Mouse (Mus musculus): Measurements from ENCODE around the gene Dennd6b. TPM values are rescaled to one million over a fixed set of nuclear protein-coding genes. Genes with fewer than 3 reads are reported as not detected.

Dennd6b gene
- total RNA-seq, 2 experiments from 2014 or later = 8.7 to 10.3 TPM

DNA sequence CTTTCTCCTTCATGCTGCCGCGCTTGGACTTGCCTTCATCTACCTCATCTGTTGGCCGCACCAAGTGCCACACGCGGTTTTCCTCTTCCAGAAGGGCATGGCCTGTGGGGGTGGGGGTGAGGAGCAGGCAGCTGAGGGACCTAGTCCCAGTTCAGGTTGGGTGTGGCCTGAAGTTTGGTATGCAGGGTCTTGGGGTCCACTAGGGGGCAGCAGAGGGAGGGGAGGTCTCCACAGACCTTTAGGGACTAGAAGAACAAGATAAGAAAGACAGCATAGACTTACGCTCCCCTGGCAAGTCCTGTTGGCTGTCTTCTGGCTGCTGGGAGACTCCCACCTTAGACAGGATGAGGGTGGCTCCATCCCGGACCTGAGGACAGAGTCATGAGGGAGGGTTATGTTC is 38.3 kb downstream of the Dennd6b start:
- peak; percentile 77 for DNase-seq

DNA sequence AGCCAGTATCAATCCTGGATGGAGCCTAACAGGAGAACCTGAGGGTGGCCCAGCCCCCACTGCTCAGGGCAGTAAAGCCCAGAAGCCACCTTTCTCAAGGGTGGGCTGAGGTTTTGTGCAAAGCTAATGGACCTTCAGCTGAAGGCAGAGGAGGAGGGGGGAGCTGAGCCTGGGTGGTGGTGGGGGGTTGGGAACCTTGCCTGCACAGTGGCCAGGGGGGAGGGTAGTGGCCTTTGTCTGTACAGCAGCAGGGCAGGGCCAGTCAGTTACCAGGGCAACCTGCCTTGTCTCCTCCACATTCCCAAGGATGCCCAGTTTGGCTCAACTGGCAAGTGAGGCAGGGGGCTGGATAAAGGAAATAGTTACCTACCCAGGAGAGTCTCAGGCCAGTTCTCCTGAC is 44.0 kb downstream of the Dennd6b start:
- DNase-seq = no peak

DNA sequence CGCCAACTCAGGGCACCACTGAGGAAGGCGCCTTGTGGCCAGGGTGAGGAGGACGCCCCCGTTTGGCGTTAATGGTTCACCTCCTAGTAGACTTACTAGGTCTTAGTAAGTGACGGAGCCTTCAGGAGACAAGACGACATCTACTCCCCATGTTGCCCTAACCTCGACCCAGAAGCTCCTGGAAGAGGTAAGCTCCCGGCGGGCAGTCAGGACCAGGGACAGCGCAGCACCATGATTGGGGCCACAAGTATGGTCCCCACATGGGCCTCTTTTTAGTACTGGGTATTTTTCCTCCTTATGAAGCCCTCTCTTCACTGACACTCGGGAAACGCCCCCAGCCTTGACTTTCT is 46.3 kb downstream of the Dennd6b start:
- peak; percentile 57 for DNase-seq

DNA sequence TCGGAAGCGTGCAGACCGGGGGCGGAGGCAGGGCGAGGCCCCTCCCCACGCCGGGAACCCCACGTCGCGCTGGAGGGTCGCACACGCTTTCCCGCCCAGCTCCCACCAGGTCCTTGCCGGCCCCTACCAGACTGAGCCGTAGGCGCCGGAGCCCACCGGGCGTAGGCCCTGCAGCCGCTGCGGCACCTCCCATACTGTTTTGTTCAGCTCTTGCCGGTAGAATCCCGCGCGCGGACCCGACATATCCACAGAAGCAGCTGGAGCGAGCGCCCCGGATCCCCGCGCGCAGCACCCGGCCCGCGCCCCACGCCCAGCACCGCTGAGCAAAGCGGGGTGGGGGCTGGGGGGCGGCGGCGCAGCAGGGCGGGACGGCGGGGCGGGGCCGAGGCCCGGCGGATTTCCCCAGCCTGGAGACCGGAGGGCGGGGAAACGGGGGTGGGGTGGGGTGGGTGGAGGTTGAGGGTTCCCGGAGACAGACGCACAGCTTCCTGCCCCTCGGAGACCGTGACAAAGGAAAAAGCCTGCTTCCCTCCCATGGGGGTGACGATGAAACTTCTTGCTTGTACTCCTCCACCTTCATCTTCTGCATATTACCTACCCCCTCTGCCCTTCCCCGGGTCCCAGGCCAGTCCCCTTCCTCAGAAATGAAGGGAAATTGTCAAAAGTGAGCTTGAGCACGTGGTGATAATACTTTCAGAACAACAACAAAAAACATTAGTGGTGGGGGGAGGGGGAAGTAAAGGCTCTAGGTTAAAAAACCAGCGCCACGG is 46.8 kb downstream of the Dennd6b start, which contains the start of gene Mapk11:
Gene Mapk11, minus strand, starts transcription at position 358 of the 770 bp plus-strand sequence.
- DNase-seq = peak; percentile 46

DNA sequence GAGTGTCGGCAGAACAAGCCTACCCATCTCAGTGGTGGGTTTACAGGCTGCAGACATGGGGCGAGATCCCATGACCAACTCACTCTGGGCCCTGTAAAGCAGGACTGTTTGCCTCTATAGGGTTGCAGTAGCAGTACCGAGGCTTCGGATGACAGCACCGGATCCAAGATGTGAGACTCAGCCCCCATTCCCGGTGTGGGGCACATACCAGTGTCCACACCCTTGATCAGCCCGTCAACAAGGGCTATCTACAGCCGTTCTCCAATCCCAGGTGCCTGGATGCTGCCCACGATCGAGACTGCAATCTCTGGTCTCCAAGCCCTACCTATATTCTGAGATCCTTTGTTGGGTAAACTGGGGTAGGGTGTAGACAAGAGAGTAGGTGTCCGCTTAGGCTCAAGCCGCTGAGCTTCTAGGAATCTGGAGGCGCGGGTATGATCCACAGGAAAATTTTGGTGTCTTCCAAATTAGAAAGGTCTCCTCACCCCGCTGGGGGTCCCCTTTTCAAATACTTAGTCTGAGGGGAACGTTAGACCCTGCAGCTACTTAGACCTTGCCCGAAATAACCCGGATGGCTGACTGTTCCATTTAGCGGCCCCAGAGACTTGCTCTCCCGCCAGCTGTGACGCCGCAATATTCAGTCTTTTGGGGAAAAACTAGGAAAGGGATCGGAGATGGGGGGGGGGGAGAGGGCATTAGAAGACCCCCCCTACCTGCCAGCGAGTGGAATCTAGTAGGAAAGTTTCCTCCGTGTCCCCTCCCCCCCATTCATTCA is 47.6 kb downstream of the Dennd6b start:
- DNase-seq = no peak

DNA sequence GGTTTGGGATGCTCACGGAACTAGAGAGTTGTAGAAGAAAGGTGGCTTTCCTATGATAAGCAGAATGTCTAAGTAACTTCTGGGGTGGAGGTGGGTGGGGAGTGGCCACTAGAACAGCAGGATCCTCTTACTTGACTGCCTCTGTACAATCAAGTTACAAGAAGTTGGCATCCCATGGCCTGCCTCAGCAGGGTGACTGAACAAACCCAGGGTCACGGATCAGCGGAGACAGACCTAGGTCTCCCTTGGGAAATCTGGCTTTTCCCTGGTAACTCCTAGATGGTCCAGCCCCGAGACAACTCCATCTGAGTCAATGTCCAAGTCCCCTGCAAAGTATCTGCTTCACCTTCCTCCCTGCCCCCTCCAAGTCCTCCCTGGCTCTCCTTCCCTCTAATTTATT is 48.4 kb downstream of the Dennd6b start:
- DNase-seq = no peak

DNA sequence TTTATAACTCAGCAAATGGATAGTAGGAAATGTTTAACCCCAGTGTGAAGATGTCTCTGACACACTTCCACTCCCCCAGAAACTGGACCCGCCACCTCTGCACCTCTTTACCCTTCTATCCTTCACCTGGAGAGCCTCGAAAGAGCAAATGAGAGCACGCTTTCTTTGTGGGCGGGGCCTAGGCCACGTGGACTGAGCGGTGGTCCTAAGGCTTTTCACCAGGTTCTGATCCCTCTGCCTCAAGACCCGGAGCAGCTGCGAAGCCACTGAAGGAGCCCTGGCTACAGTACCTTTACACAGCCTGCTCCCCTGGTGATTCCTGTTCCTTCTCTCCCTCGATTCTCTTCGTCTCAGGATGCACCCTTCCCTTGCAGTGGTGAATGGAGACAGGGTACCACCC is 48.8 kb downstream of the Dennd6b start:
- DNase-seq = no peak

DNA sequence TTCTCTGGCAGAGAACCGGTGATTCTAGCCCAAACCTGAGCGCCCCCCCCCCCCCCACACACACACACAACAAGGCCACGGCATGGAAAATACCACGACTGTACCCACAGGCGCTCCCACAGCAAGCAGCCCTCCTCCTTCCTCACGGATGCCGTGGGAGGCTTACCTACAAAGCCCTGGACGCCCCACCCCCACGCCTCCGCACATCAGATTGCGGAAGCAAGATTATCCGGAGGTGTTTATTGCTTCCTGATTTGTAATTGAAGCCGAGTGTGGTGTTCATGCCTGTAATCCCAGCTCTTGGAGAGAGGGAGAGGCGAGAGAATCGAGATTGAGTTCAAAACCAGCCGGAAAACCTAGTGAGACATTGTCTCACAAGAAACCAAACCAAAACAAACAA is 49.3 kb downstream of the Dennd6b start:
- no peak for DNase-seq

DNA sequence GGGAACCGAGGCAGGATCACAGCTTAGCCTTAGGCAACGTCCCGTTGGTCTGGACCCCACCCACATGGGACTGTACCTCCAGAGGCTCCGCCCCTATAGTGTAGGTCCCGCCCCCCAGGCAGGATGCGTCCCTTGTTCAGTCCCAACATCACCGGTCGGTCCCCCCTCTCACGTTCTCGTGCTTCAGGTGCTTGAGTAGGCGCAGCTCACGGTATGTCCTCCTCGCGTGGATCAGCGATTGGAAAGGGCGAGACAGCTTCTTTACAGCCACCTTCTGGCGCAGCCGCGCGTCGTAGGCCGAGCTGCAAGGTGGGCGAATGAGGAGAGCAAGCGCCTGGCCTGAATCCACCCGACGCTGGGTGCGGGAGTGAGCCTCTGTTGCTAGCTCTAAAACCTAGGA is 49.8 kb downstream of the Dennd6b start:
- DNase-seq = peak; percentile 46

DNA sequence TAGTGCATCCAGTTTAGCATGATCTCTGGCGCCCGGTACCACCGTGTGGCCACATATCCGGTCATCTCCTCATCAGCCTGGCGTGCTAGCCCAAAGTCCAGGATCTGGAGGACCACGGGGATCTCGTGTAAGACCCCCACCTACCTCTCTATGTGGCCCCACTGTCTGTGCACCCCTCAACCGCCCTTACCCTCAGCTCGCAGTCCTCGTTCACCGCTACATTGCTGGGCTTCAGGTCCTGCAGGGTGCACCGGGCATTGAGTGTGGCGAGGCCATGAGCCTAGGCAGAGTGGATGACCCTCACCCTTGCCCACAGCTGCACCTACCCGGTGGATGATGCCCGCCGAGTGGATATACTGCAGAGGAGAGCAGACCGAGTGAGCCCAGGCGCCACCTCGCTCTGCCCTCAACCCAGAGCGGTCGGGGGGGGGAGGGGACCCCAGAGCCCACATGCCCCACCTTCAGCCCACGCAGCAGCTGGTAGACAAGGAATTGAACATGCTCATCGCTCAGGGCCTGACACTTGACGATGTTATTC is 50.4 kb downstream of the Dennd6b start:
- DNase-seq = no peak

DNA sequence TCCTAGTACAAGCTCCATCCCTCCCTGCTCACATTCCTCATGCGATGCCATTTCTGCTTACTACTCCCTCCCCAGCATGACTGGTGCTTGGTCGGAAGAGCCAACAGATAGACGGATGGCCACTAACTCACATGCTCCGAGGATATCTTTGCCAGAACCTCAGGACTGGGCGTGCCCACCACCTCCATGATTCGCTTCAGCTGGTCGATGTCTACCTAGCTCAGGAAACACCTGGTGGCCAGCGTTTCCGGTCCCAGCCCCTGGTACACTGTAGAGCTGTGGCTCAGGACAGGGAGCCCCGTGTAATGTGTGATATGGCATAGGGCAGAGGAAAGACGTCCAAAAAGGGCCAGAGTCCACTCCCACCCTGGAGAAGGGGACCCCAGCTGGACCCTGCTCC is 51.3 kb downstream of the Dennd6b start:
- no peak for DNase-seq

DNA sequence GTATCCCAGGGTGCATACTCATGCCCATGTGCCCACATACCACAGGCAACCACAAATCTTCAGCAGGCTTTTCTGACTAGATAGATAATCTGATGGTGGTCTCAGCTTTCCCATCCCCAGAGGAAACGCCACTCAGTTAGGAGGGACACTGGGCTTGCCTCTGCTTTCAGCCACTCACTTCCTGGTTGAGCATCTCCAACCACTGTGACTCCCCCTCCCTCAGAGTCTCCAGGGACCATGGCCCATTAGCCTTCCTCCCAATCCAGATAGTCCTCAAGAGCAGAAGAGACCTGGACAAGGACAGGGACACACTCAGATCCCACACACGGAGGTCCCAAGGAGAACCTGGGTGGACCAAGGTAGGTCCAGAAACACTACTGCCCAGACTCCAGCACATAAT is 53.2 kb downstream of the Dennd6b start:
- no peak for DNase-seq

DNA sequence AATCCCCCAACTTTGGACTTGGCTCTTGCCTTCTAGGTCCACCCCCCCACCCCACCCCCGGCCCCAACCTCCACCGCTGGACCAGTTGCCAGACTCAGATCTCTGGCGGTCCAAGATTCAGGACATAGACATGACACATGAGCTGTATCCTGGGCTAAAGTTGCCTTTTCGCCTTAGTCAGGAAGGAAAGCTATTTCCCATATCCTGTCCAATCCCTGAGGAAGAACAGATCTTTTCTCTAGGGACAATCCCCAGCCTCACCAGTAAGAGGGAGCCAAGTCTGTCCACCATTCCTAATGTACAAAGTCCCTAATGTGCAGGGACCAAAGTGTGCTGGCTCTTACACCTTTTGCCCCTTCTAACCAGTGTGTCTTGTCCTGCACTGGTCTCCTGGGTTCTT is 54.4 kb downstream of the Dennd6b start:
- no peak for DNase-seq

DNA sequence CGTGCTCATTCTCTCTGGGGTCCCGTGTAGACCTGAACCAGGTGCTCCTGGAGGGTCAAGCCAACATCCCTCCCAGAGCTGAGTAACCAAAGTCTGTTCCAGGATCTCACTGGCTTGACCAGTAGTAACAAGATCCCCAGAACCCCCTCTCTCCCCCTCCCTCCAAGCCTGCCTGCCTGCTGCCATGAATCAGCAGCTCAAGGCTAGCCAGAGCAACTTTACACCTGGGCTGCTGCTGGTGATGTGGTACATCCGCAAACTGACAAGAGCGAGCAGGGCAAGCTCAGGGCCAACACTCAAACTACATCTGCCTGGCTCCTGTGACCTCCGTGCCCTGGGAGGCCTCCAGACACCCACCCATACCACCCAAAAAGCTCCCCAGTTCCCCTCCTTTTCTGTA is 54.9 kb downstream of the Dennd6b start:
- no peak for DNase-seq

DNA sequence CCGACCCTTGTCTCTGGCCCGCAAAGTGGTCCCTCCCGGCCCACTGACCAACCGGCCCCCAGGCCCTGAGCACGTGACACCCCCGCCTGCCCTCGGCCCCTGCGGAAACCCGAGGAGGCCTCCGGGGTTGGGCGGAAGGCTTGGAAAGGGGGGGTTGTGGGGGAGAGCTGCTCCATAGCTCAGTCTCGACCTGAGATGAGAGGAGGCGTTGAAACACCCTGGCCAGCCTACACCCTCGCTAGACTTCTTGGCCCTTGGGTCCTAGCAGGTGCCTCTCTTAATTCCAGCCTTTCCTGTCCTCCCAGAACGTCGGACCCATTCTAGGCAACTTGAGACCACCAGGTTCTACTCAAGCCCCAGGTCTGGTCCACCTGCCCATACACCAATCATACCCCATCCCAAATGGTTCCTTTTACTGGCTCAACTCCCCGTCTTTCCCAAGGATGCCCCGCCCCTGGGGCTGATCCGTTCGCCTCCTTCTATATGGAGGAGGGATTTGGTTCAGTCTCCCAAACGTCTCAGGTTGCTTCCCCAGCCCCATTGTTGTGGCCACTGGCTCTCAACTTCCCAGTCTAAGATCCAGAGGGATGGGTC is 55.5 kb downstream of the Dennd6b start, which contains the start of gene Mapk12:
Gene Mapk12, minus strand, starts transcription at position 45 of the 594 bp plus-strand sequence.
- DNase-seq = peak; percentile 74

DNA sequence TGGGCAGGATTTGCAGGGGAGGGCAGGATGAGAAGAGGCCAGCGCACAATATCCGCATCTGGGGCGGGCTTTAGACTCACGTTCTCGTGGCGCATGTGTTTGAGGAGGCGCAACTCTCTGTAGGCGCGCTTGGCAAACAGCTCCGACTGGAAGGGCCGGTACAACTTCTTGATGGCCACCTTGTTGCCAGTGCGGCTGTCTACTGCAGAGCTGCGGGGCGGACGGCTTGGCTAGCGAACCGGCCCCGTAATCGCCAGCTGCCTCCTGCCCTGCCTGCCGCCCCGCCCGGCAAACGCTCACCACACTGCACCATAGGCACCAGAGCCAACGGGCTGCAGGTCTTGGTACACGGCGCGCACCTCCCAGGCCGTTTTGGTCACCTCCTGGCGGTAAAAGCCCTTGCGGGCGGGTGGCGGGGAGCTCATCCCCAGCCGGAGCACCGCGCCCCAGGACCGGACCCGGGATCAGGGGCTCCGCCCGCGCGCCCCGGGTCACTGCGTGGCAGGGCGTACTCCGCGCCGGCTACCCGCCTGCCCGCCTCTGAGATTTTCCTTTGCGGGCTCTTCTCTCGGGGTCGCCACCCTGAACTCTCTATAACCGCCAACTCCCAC is 56.1 kb downstream of the Dennd6b start:
- DNase-seq = peak; percentile 57

DNA sequence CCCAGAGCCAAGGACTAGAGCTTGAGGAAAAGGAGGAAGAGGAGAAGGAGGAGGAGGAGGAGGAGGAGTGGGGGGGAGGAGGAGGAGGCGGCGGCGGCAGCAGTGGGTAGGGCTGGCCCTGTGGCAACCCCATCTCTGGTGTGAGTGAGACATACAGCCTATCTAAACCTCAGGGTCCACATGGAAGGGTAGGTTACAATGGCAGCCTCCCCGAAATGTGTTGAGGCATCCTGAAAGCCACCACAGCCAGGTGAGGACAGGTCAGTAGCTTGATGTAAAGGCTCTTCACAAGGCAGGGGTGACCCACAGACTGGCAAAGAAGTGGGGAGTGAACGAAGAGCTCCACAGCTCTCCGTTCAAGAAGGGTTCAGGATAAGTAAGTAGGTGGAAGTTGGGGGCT is 57.8 kb downstream of the Dennd6b start:
- no peak for DNase-seq

DNA sequence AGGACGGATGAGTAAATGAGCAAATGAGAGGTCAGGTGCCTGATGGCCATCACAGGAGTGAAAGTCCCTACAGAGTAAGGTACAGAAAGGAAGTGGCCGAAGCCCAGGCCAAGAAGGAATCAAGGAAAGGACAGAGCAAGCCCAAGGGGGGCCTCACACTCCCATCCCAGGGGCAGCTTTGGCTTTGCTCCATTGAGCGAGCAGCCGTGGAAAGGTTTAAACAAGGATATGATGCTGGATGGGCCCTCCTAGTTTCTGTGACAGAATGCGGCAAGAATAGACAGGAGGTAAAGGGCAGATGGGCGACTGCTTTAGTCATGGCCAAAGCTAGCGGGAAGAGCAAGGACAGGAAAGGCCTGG is 58.3 kb downstream of the Dennd6b start:
- no peak for DNase-seq

DNA sequence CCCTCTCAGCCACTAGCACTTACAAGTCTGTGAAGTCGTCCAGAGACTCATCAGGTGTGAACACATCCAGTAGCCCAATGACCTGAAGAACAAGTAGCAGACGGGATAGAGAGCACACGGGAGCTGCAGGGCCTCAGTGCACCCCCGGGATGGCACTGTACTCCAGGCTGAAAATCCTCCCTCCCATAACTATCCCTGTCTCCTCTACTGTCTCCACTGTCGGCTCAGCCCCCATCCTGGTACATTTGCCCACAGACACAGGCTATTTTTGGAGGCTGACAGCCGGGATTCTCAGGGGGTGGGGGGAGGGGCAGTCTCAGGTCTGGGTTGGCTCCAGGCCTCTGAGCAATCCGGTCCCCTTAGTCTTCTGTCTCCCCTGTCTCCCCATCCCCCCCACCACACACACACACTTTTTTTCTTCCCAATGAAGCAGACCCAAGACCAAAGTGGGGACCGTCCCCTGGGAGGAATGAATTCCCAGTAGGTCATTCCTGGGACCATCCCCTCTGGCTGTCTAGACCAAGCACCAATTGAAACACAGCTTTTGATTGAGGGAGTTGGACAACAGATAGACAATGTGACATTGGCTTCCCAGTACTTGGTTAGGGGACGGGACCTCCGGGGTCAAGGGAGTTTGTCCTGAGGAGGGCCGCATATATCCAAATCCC is 58.8 kb downstream of the Dennd6b start:
- peak; percentile 39 for DNase-seq

DNA sequence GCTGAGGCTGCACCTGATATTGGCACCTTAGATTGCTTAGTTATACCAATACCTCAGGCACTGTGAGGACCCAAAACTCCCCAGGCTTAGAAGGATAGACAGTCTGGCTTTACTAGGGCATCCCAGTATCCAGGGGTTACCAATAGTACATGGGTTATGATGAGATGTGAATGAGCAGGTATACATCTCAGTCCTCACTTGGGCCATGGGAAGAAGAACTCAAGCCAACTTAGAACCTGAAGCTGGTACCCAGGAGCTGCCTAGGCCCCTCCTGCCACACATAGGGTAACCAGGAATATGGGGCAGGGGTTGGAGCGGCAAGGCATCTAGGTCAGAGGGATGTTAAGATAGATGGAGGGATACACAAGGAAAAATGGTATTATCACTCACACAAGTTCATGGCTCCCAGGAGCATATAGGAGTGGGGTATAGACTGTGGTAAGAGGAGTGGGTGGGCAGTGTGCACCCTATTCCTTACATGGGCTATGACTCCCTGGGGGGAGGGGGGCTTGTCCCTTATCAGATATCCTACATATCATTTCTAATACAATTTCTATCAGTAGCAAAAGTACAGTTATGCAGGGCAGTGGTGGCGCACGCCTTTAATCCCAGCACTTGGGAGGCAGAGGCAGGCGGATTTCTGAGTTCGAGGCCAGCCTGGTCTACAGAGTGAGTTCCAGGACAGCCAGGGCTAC is 59.7 kb downstream of the Dennd6b start:
- no peak for DNase-seq
